Mouse (Mus musculus) liver, embryonic 15.5 days (tissue): ENCODE results near the gene Aste1. TPM values are rescaled to one million over a fixed set of nuclear protein-coding genes. Genes with fewer than 3 reads are reported as not detected.

Experiments
- ATAC-seq: fragments of 200-750 bp; cut with Nextera tagmentation; 2 replicates; pipeline ENCODE4 v1.8.0; 2017; ENCODE audit warnings: moderate number of reproducible peaks, mild to moderate bottlenecking, moderate library complexity; ENCODE audit not compliant: insufficient read depth
- H3K27ac ChIP-seq: fragments of 300-500 bp; sonication (generic); replicated peaks from 2 replicates; pipeline ENCODE4 v1.5.1; 2015; ENCODE audit warnings: mild to moderate bottlenecking, inconsistent platforms
- H3K27me3 ChIP-seq: fragments of 300-500 bp; sonication (generic); 2 replicates; pipeline ENCODE4 v1.6.1; 2015; ENCODE audit warnings: mild to moderate bottlenecking, inconsistent platforms
- H3K36me3 ChIP-seq: fragments of 300-500 bp; sonication (generic); replicated peaks from 2 replicates; pipeline ENCODE4 v1.6.1; 2015; ENCODE audit warnings: moderate library complexity, mild to moderate bottlenecking, inconsistent platforms
- H3K4me1 ChIP-seq: fragments of 300-500 bp; sonication (generic); replicated peaks from 2 replicates; pipeline ENCODE4 v1.6.1; 2015; ENCODE audit warnings: inconsistent platforms
- H3K4me2 ChIP-seq: fragments of 300-500 bp; sonication (generic); 2 replicates; pipeline ENCODE4 v1.6.1; 2015; ENCODE audit warnings: moderate library complexity, mild to moderate bottlenecking, inconsistent platforms
- H3K4me3 ChIP-seq: fragments of 300-500 bp; sonication (generic); replicated peaks from 2 replicates; pipeline ENCODE4 v1.5.1; 2015; ENCODE audit warnings: mild to moderate bottlenecking, inconsistent platforms
- H3K9ac ChIP-seq: fragments of 300-500 bp; sonication (generic); 2 replicates; pipeline ENCODE4 v1.6.1; 2015; ENCODE audit warnings: moderate library complexity, mild to moderate bottlenecking, inconsistent platforms
- H3K9me3 ChIP-seq: fragments of 300-500 bp; sonication (generic); replicated peaks from 2 replicates; pipeline ENCODE4 v1.6.1; 2016; ENCODE audit warnings: inconsistent platforms
- WGBS: fragments of 180-500 bp; shearing (Covaris S2); methylation state at CpG from one replicate; pipeline ENCODE4 v1.1.7; 2015; ENCODE audit warnings: mixed read lengths; ENCODE audit not compliant: insufficient replicate concordance; 5-methylcytosine and 5-hydroxymethylcytosine counted together
- polyA plus RNA-seq: library from polyadenylated mRNA; unstranded; fragments of >200 nt; fragmentation: Nextera tagmentation; extraction: Ambion mirVana; gene quantifications from 2 replicates; pipeline ENCODE4 v1.2.1, GENCODE M21; 2015

The Aste1 gene
- polyA plus RNA-seq, 1 experiment from 2014 or later = 4.1 TPM

DNA sequence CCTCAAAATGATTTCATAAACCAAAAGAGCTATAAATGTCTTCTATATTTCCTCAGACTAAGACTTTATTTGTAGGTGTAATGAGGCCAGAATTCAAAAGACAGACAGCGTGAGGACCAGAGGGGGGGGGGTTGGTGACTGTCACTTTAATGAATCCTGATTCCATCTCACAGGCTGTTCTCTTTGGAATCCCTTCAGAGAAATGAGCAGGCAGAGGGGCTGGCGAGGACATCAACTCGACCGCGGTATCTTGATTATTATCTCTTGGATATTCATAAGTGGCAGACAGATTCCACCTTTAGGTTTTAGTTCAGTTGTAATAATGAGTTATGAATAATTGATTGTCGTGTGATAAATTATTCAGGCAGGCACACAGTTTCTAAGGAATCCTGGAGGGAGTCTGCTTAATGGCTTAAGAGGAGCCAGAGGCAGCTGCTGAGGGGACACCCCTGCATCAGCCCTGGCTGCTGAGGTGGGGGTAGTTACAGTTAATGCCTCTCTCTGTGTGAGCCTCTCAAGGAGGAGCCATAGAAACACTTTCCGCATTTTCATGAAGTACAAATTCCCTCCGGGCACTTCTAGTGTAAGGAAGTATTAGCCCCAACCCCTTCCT, 15.6 kb upstream of the Aste1 start:
- H3K4me3 ChIP-seq = no peak overlapping the region
- 67% methylated on average over 8 of the region's 8 CpGs for whole genome bisulfite sequencing
- no peaks in the 10 kb centered on the region for H3K9me3 ChIP-seq
- H3K4me2 ChIP-seq = no peak overlapping the region
- no peak overlapping the region for H3K9ac ChIP-seq
- no peaks in the 10 kb centered on the region for H3K4me1 ChIP-seq
- no peaks in the 10 kb centered on the region for H3K36me3 ChIP-seq
- H3K27me3 ChIP-seq = no peaks in the 10 kb centered on the region
- no peak for ATAC-seq
- no peak overlapping the region for H3K27ac ChIP-seq

DNA sequence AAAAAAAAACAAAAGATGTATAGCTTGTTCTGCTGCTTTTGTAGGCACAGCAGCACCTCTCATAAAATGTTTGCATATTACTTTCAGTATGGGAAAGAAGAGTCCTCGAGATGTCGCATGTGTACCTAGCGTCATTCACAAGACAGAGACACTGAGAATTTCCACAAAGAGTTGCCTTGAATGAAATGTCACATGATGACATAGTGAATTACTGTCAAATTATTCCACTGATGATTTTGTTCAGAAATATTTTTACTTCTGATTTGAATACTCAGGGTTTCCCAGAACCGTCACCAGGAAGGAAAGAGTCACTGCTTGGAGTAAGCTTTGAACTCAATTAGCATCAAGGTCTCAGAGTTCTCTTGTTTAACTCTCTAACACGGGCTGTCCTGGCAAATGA, 7.8 kb upstream of the Aste1 start:
- Histone ChIP-seq H3K9me3 (no peaks in the 10 kb centered on the region), H3K9ac (no peak overlapping the region), H3K4me1 (no peaks in the 10 kb centered on the region), H3K4me2 (no peak overlapping the region), H3K27me3 (peaks cover 6% of the 10 kb centered on the region; the same call in 1 of the 2 replicates), H3K27ac (no peak overlapping the region), H3K4me3 (no peak overlapping the region), H3K36me3 (no peaks in the 10 kb centered on the region)
- no peak for ATAC-seq
- WGBS = 60% methylated on average over 5 of the region's 5 CpGs

DNA sequence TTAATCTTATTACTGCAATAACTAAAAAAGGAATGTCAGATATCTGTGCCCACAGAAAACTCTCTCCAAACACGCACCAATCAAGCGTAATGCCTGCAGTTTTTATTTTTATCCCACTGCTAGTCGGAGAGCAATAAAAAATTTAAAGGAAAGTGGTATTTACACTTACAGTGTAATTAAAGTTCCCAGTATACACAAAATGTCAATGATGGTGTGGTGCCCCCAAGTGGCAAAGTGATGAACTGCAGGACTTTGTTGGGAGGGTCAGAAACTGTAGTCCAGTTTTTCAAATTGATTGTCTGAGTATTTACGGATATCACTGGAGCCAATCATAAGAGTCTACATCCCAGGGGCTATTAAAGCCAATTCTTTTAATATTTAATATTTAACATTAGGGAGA, 5.9 kb upstream of the Aste1 start:
- Histone ChIP-seq H3K27me3 (peaks cover 16% of the 10 kb centered on the region), H3K4me1 (peaks cover under 1% of the 10 kb centered on the region; the same call in 1 of the 2 replicates), H3K4me2 (no peak overlapping the region), H3K9ac (no peak overlapping the region), H3K27ac (no peak overlapping the region), H3K4me3 (no peak overlapping the region), H3K36me3 (no peaks in the 10 kb centered on the region), H3K9me3 (no peaks in the 10 kb centered on the region)
- ATAC-seq = no peak
- WGBS = 8% methylated on average over 4 of the region's 4 CpGs

GRCm38 (mm10) chr9:105390616-105391015, 4.6 kb upstream of the Aste1 start:
- H3K36me3 ChIP-seq = no peaks in the 10 kb centered on the region
- no peak for ATAC-seq
- no peak overlapping the region for H3K4me3 ChIP-seq
- peaks cover 22% of the 10 kb centered on the region for H3K27me3 ChIP-seq
- no peak overlapping the region for H3K27ac ChIP-seq
- peaks cover 8% of the 10 kb centered on the region; the same call in 1 of the 2 replicates for H3K4me1 ChIP-seq
- WGBS = 53% methylated on average over 4 of the region's 5 CpGs
- no peak overlapping the region for H3K9ac ChIP-seq
- H3K9me3 ChIP-seq = no peaks in the 10 kb centered on the region
- H3K4me2 ChIP-seq = no peak overlapping the region

DNA sequence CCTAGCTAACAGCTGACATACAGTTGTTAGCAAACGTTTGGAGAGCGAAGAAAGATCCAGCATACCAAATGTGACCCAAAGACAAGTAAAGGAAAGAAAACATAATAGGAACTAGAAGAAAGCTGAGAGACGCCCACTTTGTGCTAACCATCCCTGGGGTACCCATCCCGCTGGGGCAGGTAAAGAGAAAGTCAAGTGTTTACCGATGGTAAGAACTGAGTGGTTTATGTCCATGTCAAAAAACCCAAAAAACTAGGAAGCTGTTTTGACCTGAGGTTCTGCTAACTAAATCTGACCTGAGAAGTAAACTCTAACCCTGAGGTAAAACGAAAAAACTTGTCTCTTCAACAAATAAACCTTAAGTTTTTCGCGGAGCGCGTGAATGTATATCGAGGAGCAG, 472 bp upstream of the Aste1 start:
- Histone ChIP-seq H3K9ac (peak overlapping the region; percentile 45), H3K27ac (no peak overlapping the region)
- no peak for ATAC-seq

DNA sequence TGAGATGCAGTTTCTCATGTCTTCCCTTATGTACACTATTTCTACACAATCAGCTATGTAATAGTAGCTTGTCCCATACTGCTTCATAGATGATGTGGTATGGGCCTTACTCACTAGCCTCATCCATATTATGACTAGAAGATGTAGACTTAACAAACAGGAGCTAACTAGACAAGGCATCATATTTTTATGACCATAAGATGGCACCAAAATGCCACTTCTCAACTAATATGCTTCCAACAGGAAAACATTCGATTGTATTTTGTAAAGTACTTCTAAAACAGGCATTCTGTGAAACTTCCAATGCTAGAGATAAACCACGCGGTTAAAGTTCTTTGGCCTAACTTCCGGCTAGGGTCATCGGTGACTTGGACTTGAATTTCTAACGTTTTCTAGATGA, 13.4 kb downstream of the Aste1 start:
- Histone ChIP-seq H3K36me3 (peaks cover 24% of the 10 kb centered on the region), H3K4me1 (no peaks in the 10 kb centered on the region), H3K9me3 (no peaks in the 10 kb centered on the region), H3K9ac (no peak overlapping the region), H3K4me3 (no peak overlapping the region), H3K27ac (no peak overlapping the region), H3K27me3 (no peaks in the 10 kb centered on the region), H3K4me2 (no peak overlapping the region)
- WGBS = 76% methylated on average over 6 of the region's 6 CpGs
- ATAC-seq = no peak

More for the DNA sequence above, 472 bp upstream of the Aste1 start:
- Histone ChIP-seq H3K27me3 (peaks cover 22% of the 10 kb centered on the region), H3K36me3 (peaks cover 10% of the 10 kb centered on the region), H3K9me3 (no peaks in the 10 kb centered on the region), H3K4me2 (peak overlapping the region; percentile 80), H3K4me1 (peaks cover 27% of the 10 kb centered on the region), H3K4me3 (peak overlapping the region; percentile 78)
- WGBS = 12% methylated on average over 11 of the region's 11 CpGs

- H3K4me3 ChIP-seq = no peak overlapping the region
- no peaks in the 10 kb centered on the region for H3K9me3 ChIP-seq
- H3K27me3 ChIP-seq = no peaks in the 10 kb centered on the region
- peaks cover 32% of the 10 kb centered on the region for H3K36me3 ChIP-seq
- H3K4me2 ChIP-seq = no peak overlapping the region
- H3K27ac ChIP-seq = no peak overlapping the region
- peak; percentile 51; the same call in 1 of the 2 replicates for ATAC-seq
- no peaks in the 10 kb centered on the region for H3K4me1 ChIP-seq
- no peak overlapping the region for H3K9ac ChIP-seq
- 78% methylated on average over 13 of the region's 13 CpGs for WGBS
Observed at GRCm38 (mm10) chr9:105459032-105459431, 63.8 kb downstream of the Aste1 start.

DNA sequence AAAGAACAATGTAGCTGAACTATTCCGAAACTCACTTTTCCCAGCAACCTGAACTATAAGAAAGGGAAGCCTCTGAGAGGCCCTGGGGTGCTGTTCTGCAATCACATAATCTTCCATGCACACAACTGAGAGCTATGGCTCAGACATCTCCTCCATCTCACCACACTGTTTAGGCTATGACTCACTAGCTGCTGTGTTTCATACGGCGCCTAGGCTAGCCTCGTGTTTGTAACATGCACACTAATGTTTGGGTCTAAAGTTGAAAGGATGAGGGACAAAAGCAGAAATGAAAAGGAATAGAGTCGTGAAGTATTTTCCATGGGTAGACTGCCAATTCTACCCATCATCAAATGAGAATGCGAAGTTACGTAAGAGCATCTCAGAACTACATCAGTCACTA, 66.3 kb downstream of the Aste1 start:
- H3K4me3 ChIP-seq = no peak overlapping the region
- H3K4me2 ChIP-seq = no peak overlapping the region
- WGBS = 75% methylated on average over 7 of the region's 7 CpGs
- H3K36me3 ChIP-seq = peaks cover 32% of the 10 kb centered on the region
- no peaks in the 10 kb centered on the region for H3K4me1 ChIP-seq
- no peaks in the 10 kb centered on the region for H3K27me3 ChIP-seq
- H3K9ac ChIP-seq = no peak overlapping the region
- no peak overlapping the region for H3K27ac ChIP-seq
- ATAC-seq = no peak
- H3K9me3 ChIP-seq = no peaks in the 10 kb centered on the region

Other genes with a start within 250 kb of the Aste1 start
- gene Nek11, start 132 bp downstream of the Aste1 start, polyA plus RNA-seq = 0.05 TPM in 2 replicates
- 19.4 and 21.4 TPM in 2 replicates for gene Atp2c1, start 131.9 kb downstream of the Aste1 start, polyA plus RNA-seq
- 5.3 and 6.4 TPM in 2 replicates for gene Pik3r4, start 247.6 kb downstream of the Aste1 start, polyA plus RNA-seq